Mouse (Mus musculus): ENCODE measurements around the gene Rasal1. TPM values are rescaled to one million over a fixed set of nuclear protein-coding genes. Genes with fewer than 3 reads are reported as not detected.

Rasal1 gene
- polyA plus RNA-seq, 1 experiment: 14.9 TPM

DNA sequence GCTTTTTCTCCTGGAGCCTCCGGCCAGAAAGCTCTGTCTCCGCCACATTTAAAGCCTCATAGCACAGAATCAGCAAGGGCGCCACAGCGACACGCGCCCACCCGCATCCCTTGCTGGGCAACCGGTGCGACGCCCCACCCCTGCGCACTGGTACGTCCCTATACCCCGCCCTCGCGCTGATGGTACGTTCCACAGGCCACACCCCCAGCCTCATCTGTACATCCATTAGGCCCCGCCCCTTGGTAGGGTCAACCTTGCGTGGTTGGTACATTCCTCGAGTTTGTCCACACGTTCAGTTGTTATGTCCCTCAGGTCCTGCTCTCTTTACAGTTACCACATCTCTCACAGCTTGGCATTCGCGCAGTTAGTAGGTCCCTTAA, 36.2 kb upstream of the Rasal1 start, which contains the start of the genes Rita1 and Ddx54:
Gene Rita1 (minus strand): TSS at position 148 of the 380 bp plus-strand sequence.
Gene Ddx54 (plus strand): TSS at position 298 of the 380 bp plus-strand sequence.
- WGBS: under 1% methylated on average over 22 of the region's 22 CpGs
- Histone ChIP-seq H3K27me3 (ENCODE audit: control insufficient read depth, insufficient read depth, low read length) (no peaks in the 10 kb centered on the region), H3K27ac (ENCODE audit: insufficient read depth, low read length) (peak within 1 kb of the TSS; percentile 98), H3K4me3 (ENCODE audit: extremely low read depth, insufficient read depth, insufficient read length) (peak within 1 kb of the TSS; percentile 88), H3K36me3 (ENCODE audit: control insufficient read depth, insufficient read depth, low read length) (peaks cover 7% of the 10 kb centered on the region), H3K4me1 (ENCODE audit: control insufficient read depth, insufficient read depth, insufficient read length) (no peaks in the 10 kb centered on the region; the same call in 1 of the 2 replicates)
- no peak for TF ChIP-seq POLR2A (IDR thresholded peaks at IDR 0.05; ENCODE audit: low read depth, low read length)
- no peak for TF ChIP-seq CTCF (IDR thresholded peaks at IDR 0.05; ENCODE audit: extremely low read depth, insufficient read depth, insufficient read length, insufficient replicate concordance)
- DNase-seq (ENCODE audit: low read depth in 1 of 2, low spot score in 2 of 2): peak in 1 of 2 experiments; percentile 95

DNA sequence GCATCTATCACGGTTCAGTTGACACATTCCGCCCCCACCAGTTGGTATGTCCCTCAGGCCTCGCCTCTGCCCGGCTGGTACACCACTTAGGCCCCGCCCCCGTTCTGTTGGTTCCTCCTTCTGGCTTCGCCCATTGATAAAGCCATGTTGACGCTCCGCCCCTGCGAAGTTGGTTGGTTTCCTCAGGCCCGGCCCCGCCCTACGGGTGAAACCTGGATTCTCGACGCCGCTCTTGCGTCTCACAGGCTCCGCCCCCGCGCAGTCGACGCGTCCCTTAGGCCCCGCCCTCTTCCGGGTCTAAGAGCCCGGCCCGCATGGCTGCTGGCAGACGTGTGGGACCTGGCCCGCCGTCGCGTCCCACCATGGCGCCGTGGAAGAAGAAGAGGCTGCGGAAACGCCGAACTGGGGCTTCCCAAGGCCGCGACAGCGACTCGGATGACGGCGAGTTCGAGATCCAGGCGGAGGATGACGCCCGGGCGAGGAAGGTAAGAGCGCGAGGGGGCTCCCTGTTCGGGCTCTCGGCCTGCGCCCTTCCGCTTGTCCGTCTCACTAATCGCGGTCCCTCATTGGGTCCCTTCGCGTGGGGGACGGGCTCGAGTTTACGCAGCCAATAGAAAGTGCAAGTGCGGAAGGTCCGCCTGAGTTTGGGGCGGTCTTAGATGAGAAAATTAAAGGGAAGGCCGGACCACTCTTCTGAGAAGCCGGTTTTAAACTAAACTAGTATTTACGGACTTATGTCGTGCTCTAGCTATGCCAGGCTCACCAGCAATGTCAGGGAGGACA, 35.6 kb upstream of the Rasal1 start:
- peak; percentile 92 for TF ChIP-seq POLR2A (IDR thresholded peaks at IDR 0.05; ENCODE audit: low read depth, low read length)
- TF ChIP-seq CTCF (IDR thresholded peaks at IDR 0.05; ENCODE audit: extremely low read depth, insufficient read depth, insufficient read length, insufficient replicate concordance): no peak
- Histone ChIP-seq H3K36me3 (ENCODE audit: control insufficient read depth, insufficient read depth, low read length) (peaks cover 11% of the 10 kb centered on the region), H3K27ac (ENCODE audit: insufficient read depth, low read length) (peak overlapping the region; percentile 98), H3K27me3 (ENCODE audit: control insufficient read depth, insufficient read depth, low read length) (no peaks in the 10 kb centered on the region), H3K4me3 (ENCODE audit: extremely low read depth, insufficient read depth, insufficient read length) (peak overlapping the region; percentile 88), H3K4me1 (ENCODE audit: control insufficient read depth, insufficient read depth, insufficient read length) (no peaks in the 10 kb centered on the region; the same call in 1 of the 2 replicates)
- WGBS: under 1% methylated on average over 69 of the region's 69 CpGs
- peak; percentile 100 for DNase-seq (ENCODE audit: low read depth in 1 of 2, low spot score in 2 of 2)

DNA sequence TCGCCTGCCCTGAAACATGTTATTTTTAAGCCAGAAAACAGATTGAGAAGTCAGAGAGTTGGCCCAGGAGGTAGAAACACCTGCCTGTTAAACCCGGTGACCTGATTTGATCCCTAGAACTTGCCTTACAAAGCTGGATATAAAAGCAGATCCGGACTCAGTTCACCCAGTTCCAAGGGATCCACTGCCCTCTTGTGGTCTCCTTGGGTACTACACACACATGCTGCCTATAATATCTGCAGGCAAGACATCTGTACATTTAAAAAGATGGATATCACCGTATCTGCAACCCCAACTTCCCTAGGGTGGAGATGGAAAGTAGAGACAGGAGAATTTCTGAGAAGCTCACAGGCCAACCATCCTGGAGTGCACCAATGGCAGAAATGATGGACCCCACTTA, 32.7 kb upstream of the Rasal1 start:
- peak in 1 of 2 experiments; percentile 34 for DNase-seq (ENCODE audit: low read depth in 1 of 2, low spot score in 2 of 2)
- TF ChIP-seq POLR2A (IDR thresholded peaks at IDR 0.05; ENCODE audit: low read depth, low read length) (no peak), CTCF (IDR thresholded peaks at IDR 0.05; ENCODE audit: extremely low read depth, insufficient read depth, insufficient read length, insufficient replicate concordance) (no peak)
- peaks cover 33% of the 10 kb centered on the region for H3K36me3 ChIP-seq (ENCODE audit: control insufficient read depth, insufficient read depth, low read length)
- H3K27me3 ChIP-seq (ENCODE audit: control insufficient read depth, insufficient read depth, low read length): no peaks in the 10 kb centered on the region
- H3K27ac ChIP-seq (ENCODE audit: insufficient read depth, low read length): no peak overlapping the region
- H3K4me3 ChIP-seq (ENCODE audit: extremely low read depth, insufficient read depth, insufficient read length): no peak overlapping the region
- H3K4me1 ChIP-seq (ENCODE audit: control insufficient read depth, insufficient read depth, insufficient read length): peaks cover 2% of the 10 kb centered on the region; the same call in 1 of the 2 replicates
- WGBS: 94% methylated on average over 4 of the region's 4 CpGs

DNA sequence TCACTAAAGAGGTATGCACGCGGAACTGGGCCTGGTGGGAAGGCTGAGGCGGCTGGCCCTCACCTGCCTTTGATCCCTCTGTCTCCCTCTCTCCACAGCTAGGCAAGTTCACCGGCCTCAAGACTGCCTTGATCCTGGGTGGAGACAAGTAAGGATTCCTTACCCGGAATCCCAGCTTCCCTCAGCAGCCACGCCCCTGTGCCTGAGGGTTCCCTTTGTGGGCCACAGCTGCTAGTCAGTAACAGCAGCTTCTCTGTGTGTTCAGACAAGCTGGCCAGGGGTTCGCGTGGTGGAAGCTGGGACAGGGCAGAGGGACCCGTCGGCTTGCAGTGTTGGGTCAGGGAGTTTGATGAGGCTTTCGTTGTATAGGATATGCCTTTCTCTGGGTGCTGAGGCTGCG, 29.8 kb upstream of the Rasal1 start:
- Histone ChIP-seq H3K36me3 (ENCODE audit: control insufficient read depth, insufficient read depth, low read length) (peaks cover 48% of the 10 kb centered on the region), H3K27me3 (ENCODE audit: control insufficient read depth, insufficient read depth, low read length) (no peaks in the 10 kb centered on the region), H3K27ac (ENCODE audit: insufficient read depth, low read length) (no peak overlapping the region), H3K4me1 (ENCODE audit: control insufficient read depth, insufficient read depth, insufficient read length) (peaks cover 15% of the 10 kb centered on the region; the same call in 1 of the 2 replicates), H3K4me3 (ENCODE audit: extremely low read depth, insufficient read depth, insufficient read length) (no peak overlapping the region)
- WGBS: 90% methylated on average over 12 of the region's 12 CpGs
- TF ChIP-seq POLR2A (IDR thresholded peaks at IDR 0.05; ENCODE audit: low read depth, low read length): no peak
- TF ChIP-seq CTCF (IDR thresholded peaks at IDR 0.05; ENCODE audit: extremely low read depth, insufficient read depth, insufficient read length, insufficient replicate concordance): no peak
- no peak for DNase-seq (ENCODE audit: low read depth in 1 of 2, low spot score in 2 of 2)

DNA sequence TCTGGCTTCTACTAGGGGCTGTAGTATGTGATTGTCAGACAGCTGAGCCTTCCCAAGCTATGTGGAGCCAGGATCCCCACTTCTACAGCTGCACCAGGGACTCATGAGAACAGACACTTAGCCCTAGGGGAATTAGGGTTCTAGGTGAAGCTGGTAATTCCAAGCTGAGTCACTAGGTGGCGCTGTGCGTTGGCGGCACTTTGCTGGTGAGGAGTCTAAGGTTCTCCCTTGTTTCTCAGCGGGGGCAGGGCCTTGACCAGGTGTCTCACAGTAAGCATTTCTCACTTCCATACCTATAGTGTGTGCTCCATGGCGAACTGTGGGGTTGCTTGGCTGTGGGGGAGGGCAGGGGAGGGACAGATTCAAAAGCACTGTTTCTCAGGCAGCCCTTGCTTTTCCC, 29.4 kb upstream of the Rasal1 start:
- peak; percentile 58 to 78 for DNase-seq (ENCODE audit: low read depth in 1 of 2, low spot score in 2 of 2)
- WGBS: 19% methylated on average over 5 of the region's 5 CpGs

DNA sequence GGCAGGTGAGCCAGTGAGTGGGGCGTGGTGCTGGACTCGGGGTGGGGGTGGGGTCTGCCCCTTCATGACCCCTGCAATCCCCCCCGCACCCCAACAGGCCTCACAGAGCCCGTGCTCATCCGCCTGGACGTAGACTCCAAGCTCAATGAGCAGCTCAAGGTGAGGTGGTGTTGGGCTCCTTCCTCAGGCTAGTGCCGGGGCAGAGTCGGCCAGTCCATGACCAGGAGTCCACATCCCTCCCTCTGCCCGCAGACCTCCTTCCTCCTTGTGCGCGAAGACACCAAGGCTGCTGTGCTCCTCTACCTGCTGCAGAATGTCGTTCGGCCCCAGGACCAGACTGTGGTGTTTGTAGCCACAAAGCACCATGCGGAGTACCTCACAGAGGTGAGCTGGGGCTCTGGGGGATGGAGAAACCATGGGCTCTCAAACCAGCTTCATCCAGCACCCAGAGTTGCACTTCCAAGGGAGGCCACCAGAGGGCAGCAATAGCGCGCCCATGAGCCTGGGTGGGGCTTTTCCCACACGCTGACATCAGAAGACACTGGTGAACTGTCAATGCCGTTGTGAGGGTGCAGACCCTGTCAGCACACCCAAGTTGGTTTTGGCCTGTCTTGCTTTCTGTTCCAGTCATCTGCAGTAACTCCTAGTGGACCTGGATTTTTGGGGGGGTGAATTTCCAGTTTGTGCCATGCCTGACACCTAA, 28.1 kb upstream of the Rasal1 start:
- peaks cover 62% of the 10 kb centered on the region for H3K36me3 ChIP-seq (ENCODE audit: control insufficient read depth, insufficient read depth, low read length)
- WGBS: 64% methylated on average over 18 of the region's 18 CpGs
- peak overlapping the region; percentile 90 for H3K27ac ChIP-seq (ENCODE audit: insufficient read depth, low read length)
- DNase-seq (ENCODE audit: low read depth in 1 of 2, low spot score in 2 of 2): peak; percentile 78 to 85
- H3K27me3 ChIP-seq (ENCODE audit: control insufficient read depth, insufficient read depth, low read length): no peaks in the 10 kb centered on the region
- no peak for TF ChIP-seq POLR2A (IDR thresholded peaks at IDR 0.05; ENCODE audit: low read depth, low read length)
- TF ChIP-seq CTCF (IDR thresholded peaks at IDR 0.05; ENCODE audit: extremely low read depth, insufficient read depth, insufficient read length, insufficient replicate concordance): peak; percentile 98
- H3K4me3 ChIP-seq (ENCODE audit: extremely low read depth, insufficient read depth, insufficient read length): no peak overlapping the region
- H3K4me1 ChIP-seq (ENCODE audit: control insufficient read depth, insufficient read depth, insufficient read length): peaks cover 15% of the 10 kb centered on the region; the same call in 1 of the 2 replicates

More for the DNA sequence above, 29.4 kb upstream of the Rasal1 start:
- Histone ChIP-seq H3K27me3 (ENCODE audit: control insufficient read depth, insufficient read depth, low read length) (no peaks in the 10 kb centered on the region), H3K36me3 (ENCODE audit: control insufficient read depth, insufficient read depth, low read length) (peaks cover 52% of the 10 kb centered on the region), H3K27ac (ENCODE audit: insufficient read depth, low read length) (no peak overlapping the region), H3K4me3 (ENCODE audit: extremely low read depth, insufficient read depth, insufficient read length) (no peak overlapping the region), H3K4me1 (ENCODE audit: control insufficient read depth, insufficient read depth, insufficient read length) (peaks cover 15% of the 10 kb centered on the region; the same call in 1 of the 2 replicates)
- TF ChIP-seq POLR2A (IDR thresholded peaks at IDR 0.05; ENCODE audit: low read depth, low read length) (no peak), CTCF (IDR thresholded peaks at IDR 0.05; ENCODE audit: extremely low read depth, insufficient read depth, insufficient read length, insufficient replicate concordance) (peak; percentile 94; the same call in 1 of the 2 replicates)

Measured in spleen, adult 2 months (tissue).